Mouse (Mus musculus) lung, postnatal 0 days (tissue): ENCODE results near the gene Tap1.

Source experiments
- CTCF ChIP-seq: IDR thresholded peaks from 2 replicates; pipeline ENCODE4 v1.5.1; 2016; ENCODE audit warnings: antibody characterized with exemption, mild to moderate bottlenecking
- EP300 ChIP-seq: IDR thresholded peaks from 2 replicates; pipeline ENCODE4 v1.6.1; 2016; ENCODE audit warnings: antibody characterized with exemption, mild to moderate bottlenecking, control low read depth

GRCm38 (mm10) chr17:34198521-34198912, 11.2 kb downstream of the Tap1 start:
- TF ChIP-seq CTCF, result no peak
- TF ChIP-seq EP300, result no peak
